Mouse (Mus musculus) kidney, embryonic 16.5 days (tissue): Measurements from ENCODE around the gene Ptprn2. TPM values are rescaled to one million over a fixed set of nuclear protein-coding genes. Genes with fewer than 3 reads are reported as not detected.
"Not testable (repeated sequence)": the region's sequence is repeated elsewhere in the genome, so short reads cannot be mapped to it uniquely, and the experiment has no call there.

Source experiments
- ATAC-seq: fragments of 200-750 bp; cut with Nextera tagmentation; 2 replicates; pipeline ENCODE4 v1.8.0; 2017; ENCODE audit warnings: moderate TSS enrichment; ENCODE audit not compliant: low FRiP score, low TSS enrichment
- H3K27ac ChIP-seq: fragments of 300-500 bp; sonication (generic); 2 replicates; pipeline ENCODE4 v1.5.1; 2014; ENCODE audit warnings: low read length
- H3K27me3 ChIP-seq: fragments of 300-500 bp; sonication (generic); 2 replicates; pipeline ENCODE4 v1.6.1; 2014; ENCODE audit warnings: low read length, control low read depth, mixed read lengths; ENCODE audit not compliant: insufficient read depth
- H3K36me3 ChIP-seq: fragments of 300-500 bp; sonication (generic); 2 replicates; pipeline ENCODE4 v1.6.1; 2014; ENCODE audit warnings: low read length, control low read depth, mixed read lengths; ENCODE audit not compliant: insufficient read depth
- H3K4me1 ChIP-seq: fragments of 300-500 bp; sonication (generic); 2 replicates; pipeline ENCODE4 v1.6.1; 2014; ENCODE audit warnings: low read length, control low read depth, mixed read lengths; ENCODE audit not compliant: insufficient read depth
- H3K4me2 ChIP-seq: fragments of 300-500 bp; sonication (generic); replicated peaks from 2 replicates; pipeline ENCODE4 v1.6.1; 2014; ENCODE audit warnings: low read depth, low read length
- H3K4me3 ChIP-seq: fragments of 300-500 bp; sonication (generic); 2 replicates; pipeline ENCODE4 v1.5.1; 2014; ENCODE audit warnings: mild to moderate bottlenecking, low read length
- H3K9ac ChIP-seq: fragments of 300-500 bp; sonication (generic); replicated peaks from 2 replicates; pipeline ENCODE4 v1.6.1; 2014; ENCODE audit warnings: low read length
- H3K9me3 ChIP-seq: fragments of 300-500 bp; sonication (generic); 2 replicates; pipeline ENCODE4 v1.6.1; 2016; ENCODE audit warnings: low read length, control low read depth
- WGBS: fragments of 180-500 bp; shearing (Covaris S2); extraction: QIAGEN DNeasy Blood & Tissue Kit; methylation state at CpG from one replicate; pipeline ENCODE4 v1.1.7; 2014; 5-methylcytosine and 5-hydroxymethylcytosine counted together
- polyA plus RNA-seq: library from polyadenylated mRNA; unstranded; fragments of >200 nt; fragmentation: Nextera tagmentation; extraction: Ambion mirVana; gene quantifications from 2 replicates; pipeline ENCODE4 v1.2.1, GENCODE M21; 2015

Ptprn2 gene
- polyA plus RNA-seq, 1 experiment from 2014 or later: not detected

DNA sequence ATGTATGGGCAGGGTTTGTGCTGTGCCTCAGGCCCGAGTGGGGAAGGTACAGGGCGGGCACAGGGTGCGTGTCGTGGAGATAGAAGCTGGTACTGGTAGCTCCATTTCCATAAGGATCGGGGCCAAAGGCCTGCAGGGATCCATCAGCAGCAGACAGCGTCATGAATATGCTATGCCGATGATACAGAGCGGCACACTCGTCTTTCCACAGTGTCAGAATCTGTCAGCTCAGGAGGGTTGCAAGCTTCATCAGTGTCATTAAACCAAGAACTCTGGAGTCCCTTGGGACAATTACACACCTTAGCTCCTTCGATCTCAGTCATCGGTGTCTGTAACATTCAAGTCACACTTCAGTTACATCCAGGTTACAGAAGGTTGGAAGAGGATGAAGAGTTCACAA lies 15.1 kb downstream of the Ptprn2 start:
- H3K27me3 ChIP-seq: no peaks in the 10 kb centered on the region
- WGBS: 79% methylated on average over 11 of the region's 11 CpGs
- H3K9me3 ChIP-seq: no peaks in the 10 kb centered on the region
- H3K27ac ChIP-seq: no peak overlapping the region
- no peak for ATAC-seq
- H3K4me2 ChIP-seq: no peak overlapping the region
- H3K36me3 ChIP-seq: no peaks in the 10 kb centered on the region
- H3K4me1 ChIP-seq: no peaks in the 10 kb centered on the region
- H3K4me3 ChIP-seq: no peak overlapping the region
- H3K9ac ChIP-seq: no peak overlapping the region

DNA sequence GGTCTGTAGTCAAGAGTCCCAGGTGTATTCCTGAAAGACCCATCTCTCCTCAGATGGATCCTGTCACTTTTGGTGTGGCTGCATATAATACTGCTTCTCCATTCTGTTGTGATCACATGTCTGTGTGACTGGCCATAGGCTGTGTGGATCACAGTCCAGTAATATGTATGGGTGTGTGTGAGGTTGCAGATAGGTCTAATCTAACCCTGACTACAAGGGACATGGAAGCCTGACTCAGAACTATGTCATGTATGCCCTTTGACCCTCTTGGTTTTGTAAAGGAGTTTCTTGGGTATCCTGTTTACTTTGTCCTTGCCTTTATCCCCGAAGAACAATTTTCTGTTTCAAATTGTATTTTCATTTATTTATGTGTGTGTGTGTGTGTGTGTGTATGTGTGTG lies 27.0 kb downstream of the Ptprn2 start:
- Histone ChIP-seq H3K4me1 (no peaks in the 10 kb centered on the region), H3K27me3 (no peaks in the 10 kb centered on the region), H3K27ac (no peak overlapping the region), H3K9me3 (no peaks in the 10 kb centered on the region), H3K4me2 (no peak overlapping the region), H3K4me3 (no peak overlapping the region), H3K9ac (no peak overlapping the region), H3K36me3 (no peaks in the 10 kb centered on the region)
- ATAC-seq: no peak
- 94% methylated on average over 1 of the region's 1 CpGs for WGBS

DNA sequence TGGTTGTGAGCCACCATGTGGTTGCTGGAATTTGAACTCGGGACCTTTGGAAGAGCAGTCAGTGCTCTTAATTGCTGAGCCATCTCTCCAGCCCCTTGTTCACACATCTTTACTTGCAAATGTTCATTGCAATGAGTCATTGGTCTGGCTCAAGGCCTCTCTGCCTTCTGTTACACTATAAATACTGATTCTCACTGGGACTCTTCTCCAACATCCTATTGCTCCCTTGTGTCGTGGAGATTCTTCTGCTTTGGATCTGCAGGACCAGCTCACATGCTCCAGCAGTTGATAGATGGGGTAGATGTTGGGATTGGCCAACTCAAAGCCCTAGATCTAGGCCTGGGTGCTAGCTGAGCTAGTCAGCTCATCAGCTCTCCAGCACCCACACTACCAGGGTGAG lies 28.3 kb downstream of the Ptprn2 start:
- not testable (repeated sequence) for H3K9me3 ChIP-seq, H3K4me1 ChIP-seq, H3K9ac ChIP-seq, H3K27me3 ChIP-seq, ATAC-seq, H3K4me2 ChIP-seq, H3K27ac ChIP-seq, H3K36me3 ChIP-seq, H3K4me3 ChIP-seq
- 74% methylated on average over 2 of the region's 2 CpGs for WGBS

DNA sequence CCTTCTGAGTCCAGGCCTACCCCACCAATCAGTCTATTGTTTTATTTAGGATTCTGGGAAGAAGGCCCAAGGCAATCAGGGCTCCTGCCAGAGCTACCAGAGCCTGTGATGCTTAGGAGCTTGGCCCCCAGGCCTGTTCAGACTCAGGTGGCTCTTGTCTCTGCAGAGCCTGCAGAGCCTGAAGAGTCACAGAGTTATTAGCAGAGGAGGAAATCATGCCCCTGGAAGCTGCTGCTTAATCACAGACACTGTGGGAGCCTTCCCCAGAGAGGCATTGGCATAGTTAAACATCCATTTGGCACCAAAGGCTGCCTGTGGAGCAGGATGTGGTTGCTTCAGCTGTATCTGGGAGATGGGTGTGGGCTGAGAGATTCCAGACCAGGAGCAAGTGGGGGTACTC lies 30.3 kb downstream of the Ptprn2 start:
- H3K9ac ChIP-seq: no peak overlapping the region
- H3K4me3 ChIP-seq: no peak overlapping the region
- H3K4me1 ChIP-seq: no peaks in the 10 kb centered on the region
- no peak for ATAC-seq
- H3K36me3 ChIP-seq: no peaks in the 10 kb centered on the region
- no peak overlapping the region for H3K4me2 ChIP-seq
- no peak overlapping the region for H3K27ac ChIP-seq
- H3K9me3 ChIP-seq: no peaks in the 10 kb centered on the region
- H3K27me3 ChIP-seq: no peaks in the 10 kb centered on the region

DNA sequence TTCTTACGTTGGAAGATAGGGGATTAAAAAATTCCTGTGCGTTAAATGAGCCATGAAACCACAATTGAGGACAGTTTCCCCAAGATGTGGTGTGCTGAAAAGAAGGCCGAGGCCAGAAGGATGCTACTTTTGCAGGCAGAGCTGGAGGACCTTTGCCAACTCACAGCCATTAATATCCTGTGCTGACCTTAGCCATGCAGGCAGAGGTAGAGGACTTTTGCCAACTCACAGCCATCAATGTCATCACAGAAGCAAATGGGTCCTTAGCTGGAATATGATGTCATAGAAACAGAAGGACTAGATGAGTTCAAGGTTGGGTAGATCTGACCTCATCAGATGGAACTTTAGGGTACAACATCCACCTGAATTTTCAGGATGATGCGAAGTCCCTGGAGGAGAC lies 43.3 kb downstream of the Ptprn2 start:
- 77% methylated on average over 4 of the region's 4 CpGs for WGBS
- Histone ChIP-seq H3K4me1 (no peaks in the 10 kb centered on the region), H3K9ac (no peak overlapping the region), H3K27ac (no peak overlapping the region), H3K27me3 (no peaks in the 10 kb centered on the region), H3K36me3 (no peaks in the 10 kb centered on the region), H3K4me2 (no peak overlapping the region), H3K4me3 (no peak overlapping the region), H3K9me3 (no peaks in the 10 kb centered on the region)
- no peak for ATAC-seq

DNA sequence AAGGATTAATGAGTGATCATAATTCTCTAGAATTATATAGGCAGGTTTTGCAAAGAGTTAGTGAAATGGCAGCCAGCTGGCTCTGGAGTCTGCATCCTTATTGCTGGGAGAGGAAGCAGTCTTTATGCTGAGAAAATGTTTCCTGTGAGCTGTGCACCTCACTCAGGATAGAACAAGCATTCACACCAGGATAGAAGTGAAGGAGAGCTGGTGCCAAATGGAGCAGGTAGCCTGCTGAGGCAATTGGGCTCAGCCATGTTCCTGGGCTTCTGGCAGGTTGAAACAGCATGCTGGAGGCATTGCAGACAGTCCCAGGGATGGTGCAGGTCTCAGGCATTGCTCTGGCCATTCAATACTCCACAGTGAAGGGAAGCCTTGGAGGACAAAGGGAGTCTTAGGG lies 47.8 kb downstream of the Ptprn2 start:
- Histone ChIP-seq H3K4me3 (no peak overlapping the region), H3K27me3 (no peaks in the 10 kb centered on the region)

DNA sequence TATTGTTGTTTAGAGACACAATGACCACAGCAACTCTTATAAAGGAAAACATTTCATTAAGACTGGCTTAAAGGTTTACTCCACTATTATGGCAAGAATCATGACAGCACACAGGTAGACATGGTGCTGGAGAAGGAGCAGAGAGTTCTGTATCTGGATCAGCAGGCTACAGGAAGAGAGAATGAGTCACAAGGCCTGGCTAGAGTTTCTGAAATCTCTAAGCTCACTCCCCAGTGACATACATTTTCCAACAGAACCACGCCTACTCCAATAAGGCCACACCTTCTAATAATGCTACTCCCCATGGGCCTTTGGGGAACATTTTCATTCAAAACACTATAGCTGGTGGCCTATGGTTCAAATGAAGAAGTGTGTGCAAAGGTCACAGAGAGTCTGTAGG lies 53.8 kb downstream of the Ptprn2 start:
- ATAC-seq: no peak
- 96% methylated on average over 1 of the region's 1 CpGs for WGBS
- H3K27me3 ChIP-seq: no peaks in the 10 kb centered on the region

More for the DNA sequence above, 47.8 kb downstream of the Ptprn2 start:
- Histone ChIP-seq H3K36me3 (no peaks in the 10 kb centered on the region), H3K4me1 (no peaks in the 10 kb centered on the region), H3K4me2 (no peak overlapping the region), H3K9ac (no peak overlapping the region), H3K27ac (no peak overlapping the region), H3K9me3 (no peaks in the 10 kb centered on the region)
- ATAC-seq: no peak

DNA sequence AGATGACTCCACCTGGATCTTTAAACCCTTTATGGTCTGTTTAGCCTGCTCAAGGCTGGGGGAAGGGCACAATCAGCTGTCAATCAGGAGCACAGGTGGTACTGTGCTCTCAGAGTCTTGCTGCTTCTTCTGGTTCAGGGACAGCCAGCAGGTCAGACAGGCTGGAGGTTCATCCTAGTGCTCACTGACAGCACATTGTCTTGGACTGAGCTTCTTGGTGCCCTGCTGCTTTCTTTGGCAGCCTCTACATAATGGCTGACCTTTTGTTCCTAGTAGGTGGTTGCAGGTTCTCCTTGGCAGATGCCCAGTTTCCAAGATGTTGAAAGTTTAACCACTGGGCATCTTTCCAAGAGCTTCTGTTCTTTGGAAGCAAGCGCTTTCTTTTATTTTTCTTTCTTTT lies 55.1 kb downstream of the Ptprn2 start:
- no peaks in the 10 kb centered on the region for H3K9me3 ChIP-seq
- H3K27me3 ChIP-seq: no peaks in the 10 kb centered on the region
- H3K4me1 ChIP-seq: no peaks in the 10 kb centered on the region
- no peak overlapping the region for H3K9ac ChIP-seq
- H3K36me3 ChIP-seq: no peaks in the 10 kb centered on the region
- no peak overlapping the region for H3K4me3 ChIP-seq
- ATAC-seq: no peak
- WGBS: 82% methylated on average over 1 of the region's 1 CpGs
- H3K27ac ChIP-seq: no peak overlapping the region
- H3K4me2 ChIP-seq: no peak overlapping the region

More for the DNA sequence above, 53.8 kb downstream of the Ptprn2 start:
- Histone ChIP-seq H3K36me3 (no peaks in the 10 kb centered on the region), H3K4me3 (no peak overlapping the region), H3K9ac (no peak overlapping the region), H3K27ac (no peak overlapping the region), H3K4me2 (no peak overlapping the region), H3K4me1 (no peaks in the 10 kb centered on the region), H3K9me3 (no peaks in the 10 kb centered on the region)

DNA sequence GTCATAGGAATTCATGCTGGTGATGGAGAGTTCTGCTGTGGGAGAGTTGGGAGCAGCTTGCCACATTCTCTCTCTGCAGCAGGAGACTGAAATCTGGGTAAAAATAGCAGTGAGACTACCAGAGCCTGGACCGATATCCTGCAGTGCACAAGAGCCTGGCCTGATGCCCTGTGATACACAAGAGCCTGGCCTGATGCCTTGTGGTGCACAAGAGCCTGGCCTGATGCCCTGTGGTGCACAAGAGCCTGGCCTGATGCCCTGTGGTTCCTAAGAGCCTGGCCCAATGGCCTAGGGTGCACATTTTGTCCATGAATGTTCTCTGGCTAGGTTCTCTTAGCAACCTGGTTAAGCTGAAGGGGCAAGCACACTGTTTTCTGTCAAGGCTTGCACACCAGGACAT lies 64.5 kb downstream of the Ptprn2 start:
- H3K9ac ChIP-seq: no peak overlapping the region
- H3K4me2 ChIP-seq: no peak overlapping the region
- H3K27ac ChIP-seq: no peak overlapping the region
- H3K9me3 ChIP-seq: no peaks in the 10 kb centered on the region
- 94% methylated on average over 1 of the region's 1 CpGs for WGBS
- no peak for ATAC-seq
- H3K4me3 ChIP-seq: no peak overlapping the region
- no peaks in the 10 kb centered on the region for H3K36me3 ChIP-seq
- no peaks in the 10 kb centered on the region for H3K27me3 ChIP-seq
- H3K4me1 ChIP-seq: no peaks in the 10 kb centered on the region

DNA sequence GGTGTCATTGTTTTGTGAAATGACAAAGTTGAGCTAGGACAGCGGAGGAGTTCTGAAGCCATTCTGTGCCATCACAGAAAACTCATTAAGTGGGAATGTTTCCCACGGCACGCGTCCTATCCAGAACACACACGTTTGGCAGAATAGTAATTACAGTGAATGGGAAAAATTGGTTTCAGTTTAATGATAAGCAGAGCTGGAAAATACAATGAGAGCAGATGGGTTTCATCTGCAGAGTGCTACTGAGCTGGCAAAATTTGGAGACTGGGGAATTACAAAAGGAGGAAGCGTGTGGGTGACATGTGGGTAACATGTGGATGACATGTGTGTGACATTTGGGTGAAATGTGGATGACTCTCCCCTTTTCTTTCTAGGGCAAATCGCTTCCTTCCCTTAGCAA lies 66.0 kb downstream of the Ptprn2 start:
- Histone ChIP-seq H3K4me3 (no peak overlapping the region), H3K4me1 (no peaks in the 10 kb centered on the region), H3K36me3 (no peaks in the 10 kb centered on the region), H3K9me3 (no peaks in the 10 kb centered on the region), H3K27me3 (no peaks in the 10 kb centered on the region), H3K4me2 (no peak overlapping the region), H3K9ac (no peak overlapping the region), H3K27ac (no peak overlapping the region)
- 87% methylated on average over 7 of the region's 7 CpGs for WGBS
- no peak for ATAC-seq

DNA sequence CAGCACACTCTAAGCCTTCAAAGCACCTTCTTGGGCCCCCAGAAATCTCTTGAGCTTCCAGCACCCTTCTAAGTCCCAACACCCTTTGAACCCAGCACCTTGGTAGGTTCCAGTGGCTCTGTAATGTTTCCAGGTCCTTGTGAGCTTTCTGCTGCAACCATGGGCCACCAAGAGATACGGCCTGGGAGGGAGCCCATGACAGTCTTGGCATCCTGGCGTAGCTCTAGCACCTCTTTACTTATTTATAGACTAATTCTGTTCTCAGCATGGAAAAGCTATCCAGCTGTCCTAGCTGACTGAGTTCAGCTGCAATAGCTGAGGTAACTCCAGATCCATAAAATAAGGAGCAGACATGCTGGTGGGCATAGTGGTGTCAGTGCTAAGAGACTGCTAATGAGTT lies 66.8 kb downstream of the Ptprn2 start:
- ATAC-seq: no peak
- no peaks in the 10 kb centered on the region for H3K36me3 ChIP-seq
- H3K9me3 ChIP-seq: no peaks in the 10 kb centered on the region
- no peaks in the 10 kb centered on the region for H3K4me1 ChIP-seq
- H3K27me3 ChIP-seq: no peaks in the 10 kb centered on the region
- WGBS: 83% methylated on average over 2 of the region's 2 CpGs
- no peak overlapping the region for H3K27ac ChIP-seq
- no peak overlapping the region for H3K9ac ChIP-seq
- no peak overlapping the region for H3K4me2 ChIP-seq
- no peak overlapping the region for H3K4me3 ChIP-seq
